Mouse (Mus musculus): ENCODE data around the gene Neurl3. TPM values are rescaled to one million over a fixed set of nuclear protein-coding genes. Genes with fewer than 3 reads are reported as not detected.

The Neurl3 gene
- total RNA-seq, 1 experiment: 0.18 TPM

- TF ChIP-seq CHD2 (IDR thresholded peaks at IDR 0.05; ENCODE audit: low read depth, low read length) (no peak), HCFC1 (IDR thresholded peaks at IDR 0.05; ENCODE audit: borderline replicate concordance, insufficient read depth, low read length) (no peak), MAFK (IDR thresholded peaks at IDR 0.05; ENCODE audit: insufficient read depth, low read depth, low read length) (no peak), ZC3H11A (IDR thresholded peaks at IDR 0.05; ENCODE audit: borderline replicate concordance, low read depth, low read length) (no peak), ZNF384 (IDR thresholded peaks at IDR 0.05; ENCODE audit: low read depth, low read length) (no peak)
- no peak overlapping the region for H3K9ac ChIP-seq (ENCODE audit: insufficient read depth, low read depth, low read length, poor library complexity, severe bottlenecking)
- H3K4me3 ChIP-seq (ENCODE audit: insufficient read depth in 1 of 2, low read depth in 1 of 2, low read length in 2 of 2, poor library complexity in 1 of 2, severe bottlenecking in 1 of 2): no peak overlapping the region
- H3K36me3 ChIP-seq (ENCODE audit: control insufficient read depth, insufficient read depth, low read length, poor library complexity, severe bottlenecking): no peaks in the 10 kb centered on the region
- H3K27ac ChIP-seq (ENCODE audit: insufficient read depth, low read depth, low read length, poor library complexity, severe bottlenecking): no peak overlapping the region
- no peak for DNase-seq (ENCODE audit: low read depth, low spot score)
- H3K4me1 ChIP-seq (ENCODE audit: control insufficient read depth in 2 of 2, insufficient read depth in 2 of 2, low read length in 2 of 2, poor library complexity in 1 of 2): peaks cover 0 to 4% of the 10 kb centered on the region in 2 experiments; a peak in 1 of 4 replicates
- no peaks in the 10 kb centered on the region for H3K9me3 ChIP-seq (ENCODE audit: control insufficient read depth, insufficient read depth, low read depth, low read length)
- in situ Hi-C loops (cut with MboI; ENCODE audit: low sequenced_read_pairs in 2 of 2, unreplicated experiment in 2 of 2): no loop called here
These were observed 22.1 kb upstream of the Neurl3 start for GRCm38 (mm10) chr1:36296466-36297149.

- Histone ChIP-seq H3K4me1 (ENCODE audit: control insufficient read depth in 2 of 2, insufficient read depth in 2 of 2, low read length in 2 of 2, poor library complexity in 1 of 2) (peaks cover 0 to 4% of the 10 kb centered on the region in 2 experiments; a peak in 1 of 4 replicates), H3K9me3 (ENCODE audit: control insufficient read depth, insufficient read depth, low read depth, low read length) (no peaks in the 10 kb centered on the region), H3K27ac (ENCODE audit: insufficient read depth, low read depth, low read length, poor library complexity, severe bottlenecking) (no peak overlapping the region), H3K4me3 (ENCODE audit: insufficient read depth in 1 of 2, low read depth in 1 of 2, low read length in 2 of 2, poor library complexity in 1 of 2, severe bottlenecking in 1 of 2) (no peak overlapping the region), H3K36me3 (ENCODE audit: control insufficient read depth, insufficient read depth, low read length, poor library complexity, severe bottlenecking) (no peaks in the 10 kb centered on the region), H3K9ac (ENCODE audit: insufficient read depth, low read depth, low read length, poor library complexity, severe bottlenecking) (no peak overlapping the region)
- no peak for TF ChIP-seq HCFC1 (IDR thresholded peaks at IDR 0.05; ENCODE audit: borderline replicate concordance, insufficient read depth, low read length)
- no peak for TF ChIP-seq CHD2 (IDR thresholded peaks at IDR 0.05; ENCODE audit: low read depth, low read length)
- TF ChIP-seq ZNF384 (IDR thresholded peaks at IDR 0.05; ENCODE audit: low read depth, low read length): no peak
- no peak for TF ChIP-seq MAFK (IDR thresholded peaks at IDR 0.05; ENCODE audit: insufficient read depth, low read depth, low read length)
- no peak for DNase-seq (ENCODE audit: low read depth, low spot score)
- in situ Hi-C loops (cut with MboI; ENCODE audit: low sequenced_read_pairs in 2 of 2, unreplicated experiment in 2 of 2): no loop called here
These were observed 19.9 kb upstream of the Neurl3 start for GRCm38 (mm10) chr1:36294402-36294801.

- TF ChIP-seq CHD2 (IDR thresholded peaks at IDR 0.05; ENCODE audit: low read depth, low read length) (no peak), ZNF384 (IDR thresholded peaks at IDR 0.05; ENCODE audit: low read depth, low read length) (no peak), HCFC1 (IDR thresholded peaks at IDR 0.05; ENCODE audit: borderline replicate concordance, insufficient read depth, low read length) (no peak), MAFK (IDR thresholded peaks at IDR 0.05; ENCODE audit: insufficient read depth, low read depth, low read length) (no peak), ZC3H11A (IDR thresholded peaks at IDR 0.05; ENCODE audit: borderline replicate concordance, low read depth, low read length) (no peak)
- DNase-seq (ENCODE audit: low read depth, low spot score): no peak
- no peak overlapping the region for H3K4me3 ChIP-seq (ENCODE audit: insufficient read depth in 1 of 2, low read depth in 1 of 2, low read length in 2 of 2, poor library complexity in 1 of 2, severe bottlenecking in 1 of 2)
- no peak overlapping the region for H3K27ac ChIP-seq (ENCODE audit: insufficient read depth, low read depth, low read length, poor library complexity, severe bottlenecking)
- in situ Hi-C loops (cut with MboI; ENCODE audit: low sequenced_read_pairs in 2 of 2, unreplicated experiment in 2 of 2): no loop called here
- H3K4me1 ChIP-seq (ENCODE audit: control insufficient read depth in 2 of 2, insufficient read depth in 2 of 2, low read length in 2 of 2, poor library complexity in 1 of 2): peaks cover 0 to 4% of the 10 kb centered on the region in 2 experiments; a peak in 1 of 4 replicates
- H3K9me3 ChIP-seq (ENCODE audit: control insufficient read depth, insufficient read depth, low read depth, low read length): no peaks in the 10 kb centered on the region
- no peak overlapping the region for H3K9ac ChIP-seq (ENCODE audit: insufficient read depth, low read depth, low read length, poor library complexity, severe bottlenecking)
- H3K36me3 ChIP-seq (ENCODE audit: control insufficient read depth, insufficient read depth, low read length, poor library complexity, severe bottlenecking): no peaks in the 10 kb centered on the region
These were observed 19.0 kb upstream of the Neurl3 start for GRCm38 (mm10) chr1:36293470-36293869.

- in situ Hi-C loops (cut with MboI; ENCODE audit: low sequenced_read_pairs in 2 of 2, unreplicated experiment in 2 of 2): no loop called here
- H3K4me3 ChIP-seq (ENCODE audit: insufficient read depth in 1 of 2, low read depth in 1 of 2, low read length in 2 of 2, poor library complexity in 1 of 2, severe bottlenecking in 1 of 2): no peak overlapping the region
- no peak for TF ChIP-seq ZC3H11A (IDR thresholded peaks at IDR 0.05; ENCODE audit: borderline replicate concordance, low read depth, low read length)
These were observed 7.4 kb upstream of the Neurl3 start for GRCm38 (mm10) chr1:36281849-36282248.

GRCm38 (mm10) chr1:36280938-36281337 is 6.5 kb upstream of the Neurl3 start:
- Histone ChIP-seq H3K27ac (ENCODE audit: insufficient read depth, low read depth, low read length, poor library complexity, severe bottlenecking) (no peak overlapping the region), H3K9ac (ENCODE audit: insufficient read depth, low read depth, low read length, poor library complexity, severe bottlenecking) (no peak overlapping the region), H3K9me3 (ENCODE audit: control insufficient read depth, insufficient read depth, low read depth, low read length) (no peaks in the 10 kb centered on the region), H3K4me1 (ENCODE audit: control insufficient read depth in 2 of 2, insufficient read depth in 2 of 2, low read length in 2 of 2, poor library complexity in 1 of 2) (no peaks in the 10 kb centered on the region), H3K36me3 (ENCODE audit: control insufficient read depth, insufficient read depth, low read length, poor library complexity, severe bottlenecking) (no peaks in the 10 kb centered on the region), H3K4me3 (ENCODE audit: insufficient read depth in 1 of 2, low read depth in 1 of 2, low read length in 2 of 2, poor library complexity in 1 of 2, severe bottlenecking in 1 of 2) (no peak overlapping the region)
- TF ChIP-seq HCFC1 (IDR thresholded peaks at IDR 0.05; ENCODE audit: borderline replicate concordance, insufficient read depth, low read length): no peak
- TF ChIP-seq MAFK (IDR thresholded peaks at IDR 0.05; ENCODE audit: insufficient read depth, low read depth, low read length): no peak
- TF ChIP-seq ZNF384 (IDR thresholded peaks at IDR 0.05; ENCODE audit: low read depth, low read length): no peak
- DNase-seq (ENCODE audit: low read depth, low spot score): no peak
- in situ Hi-C loops (cut with MboI; ENCODE audit: low sequenced_read_pairs in 2 of 2, unreplicated experiment in 2 of 2): no loop called here

More at GRCm38 (mm10) chr1:36281849-36282248, 7.4 kb upstream of the Neurl3 start:
- no peaks in the 10 kb centered on the region for H3K4me1 ChIP-seq (ENCODE audit: control insufficient read depth in 2 of 2, insufficient read depth in 2 of 2, low read length in 2 of 2, poor library complexity in 1 of 2)
- H3K9me3 ChIP-seq (ENCODE audit: control insufficient read depth, insufficient read depth, low read depth, low read length): no peaks in the 10 kb centered on the region
- no peak overlapping the region for H3K27ac ChIP-seq (ENCODE audit: insufficient read depth, low read depth, low read length, poor library complexity, severe bottlenecking)
- DNase-seq (ENCODE audit: low read depth, low spot score): no peak
- no peak overlapping the region for H3K9ac ChIP-seq (ENCODE audit: insufficient read depth, low read depth, low read length, poor library complexity, severe bottlenecking)
- no peaks in the 10 kb centered on the region for H3K36me3 ChIP-seq (ENCODE audit: control insufficient read depth, insufficient read depth, low read length, poor library complexity, severe bottlenecking)
